Mouse (Mus musculus) MEL-GATA-1-ER (cell line): ENCODE data around the gene Mx1.

Experiments used
- DNase-seq: peaks from one replicate; pipeline ENCODE4 v3.0.0-alpha.2; 2012; ENCODE audit warnings: low read depth; ENCODE audit errors: extremely low read depth

Gene Mx1

GRCm38 (mm10) chr16:97447386-97447785, 15.3 kb downstream of the Mx1 start:
- DNase-seq, result no peak

GRCm38 (mm10) chr16:97443670-97444263, 18.9 kb downstream of the Mx1 start:
- DNase-seq, result peak; percentile 55

GRCm38 (mm10) chr16:97441967-97442366, 20.7 kb downstream of the Mx1 start:
- DNase-seq, result no peak

- no peak for DNase-seq
These were observed 24.5 kb downstream of the Mx1 start for GRCm38 (mm10) chr16:97438191-97438590.

- DNase-seq, result no peak
These were observed 25.2 kb downstream of the Mx1 start for GRCm38 (mm10) chr16:97437448-97438056.

GRCm38 (mm10) chr16:97434206-97434605, 28.5 kb downstream of the Mx1 start:
- no peak for DNase-seq

- no peak for DNase-seq
These were observed 31.4 kb downstream of the Mx1 start for GRCm38 (mm10) chr16:97431328-97431727.

- no peak for DNase-seq
These were observed 32.6 kb downstream of the Mx1 start for GRCm38 (mm10) chr16:97430091-97430490.

GRCm38 (mm10) chr16:97428026-97428425, 34.7 kb downstream of the Mx1 start:
- no peak for DNase-seq

- no peak for DNase-seq
These were observed 39.1 kb downstream of the Mx1 start for GRCm38 (mm10) chr16:97423627-97424026.

GRCm38 (mm10) chr16:97421671-97422070, 41.0 kb downstream of the Mx1 start:
- no peak for DNase-seq

- DNase-seq, result peak; percentile 57
These were observed 43.8 kb downstream of the Mx1 start for GRCm38 (mm10) chr16:97418749-97419453.

- DNase-seq, result peak; percentile 9
These were observed 44.7 kb downstream of the Mx1 start for GRCm38 (mm10) chr16:97417896-97418542.

GRCm38 (mm10) chr16:97405476-97406012, 57.2 kb downstream of the Mx1 start:
- DNase-seq, result no peak

- DNase-seq, result no peak
These were observed 60.4 kb downstream of the Mx1 start for GRCm38 (mm10) chr16:97402213-97402785.

- DNase-seq, result no peak
These were observed 61.0 kb downstream of the Mx1 start for GRCm38 (mm10) chr16:97401741-97402140.

- no peak for DNase-seq
These were observed 62.7 kb downstream of the Mx1 start for GRCm38 (mm10) chr16:97399991-97400390.

- no peak for DNase-seq
These were observed 64.7 kb downstream of the Mx1 start for GRCm38 (mm10) chr16:97397945-97398531.
